Mouse (Mus musculus): ENCODE data around the gene Prm3.

Prm3 gene

DNA sequence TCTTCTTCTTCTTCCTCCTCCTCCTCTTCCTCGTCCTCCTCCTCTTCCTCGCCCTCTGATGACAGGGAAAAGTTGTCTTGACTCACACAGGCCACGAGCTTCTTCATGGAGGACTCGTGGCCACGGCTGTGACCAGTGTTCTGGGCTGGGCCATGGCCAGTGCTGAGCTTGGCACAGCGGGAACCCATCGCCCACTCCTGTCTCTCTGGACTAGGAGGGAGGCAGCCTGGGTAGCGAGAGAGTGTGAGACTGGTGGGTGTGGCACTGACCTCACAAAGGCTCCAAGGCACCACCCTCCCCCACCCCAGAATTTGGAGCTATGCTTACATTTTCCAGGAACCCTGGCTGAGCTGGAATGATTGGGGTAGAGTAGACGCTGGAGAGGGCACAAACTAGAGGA lies at the start of gene Prm3:
TSS of gene Prm3 (minus strand) at position 213 of the 400 bp plus-strand sequence.
- Histone ChIP-seq H3K4me1 (replicated peaks; ENCODE audit: low read depth, low read length) (peaks cover 34% of the 10 kb centered on the region), H3K36me3 (ENCODE audit: insufficient read depth, low read length) (no peaks in the 10 kb centered on the region), H3K4me3 (replicated peaks; ENCODE audit: low read length) (no peak within 1 kb of the TSS), H3K27me3 (ENCODE audit: insufficient read depth, low read length) (peaks cover 56% of the 10 kb centered on the region), H3K9me3 (ENCODE audit: low read length) (no peaks in the 10 kb centered on the region)
- TF ChIP-seq CTCF (conservative IDR thresholded peaks at IDR 0.05; ENCODE audit: low read length), result no peak
- no peak for TF ChIP-seq POU5F1 (IDR thresholded peaks at IDR 0.05; ENCODE audit: borderline replicate concordance, low read length)
- TF ChIP-seq NANOG (IDR thresholded peaks at IDR 0.05; ENCODE audit: borderline replicate concordance, low read length), result no peak

DNA sequence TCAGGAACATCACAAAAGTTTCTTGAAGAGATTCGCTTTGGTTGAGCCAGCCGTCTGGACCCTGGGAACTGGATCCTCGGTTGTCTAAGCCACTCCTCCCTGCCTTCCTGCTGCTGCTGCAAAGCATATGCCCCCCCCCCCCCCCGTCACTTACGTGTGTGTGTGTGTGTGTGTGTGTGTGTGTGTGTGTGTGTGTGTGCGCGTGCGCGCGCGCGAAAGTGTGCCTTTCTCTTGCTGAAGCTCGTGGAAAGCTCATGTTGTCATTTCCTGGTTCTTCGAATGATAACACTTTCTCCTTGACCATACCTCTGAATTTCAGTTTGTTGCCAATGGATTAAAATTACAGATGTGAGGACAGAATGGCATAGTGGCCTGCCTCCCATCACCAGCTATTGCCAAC lies 49.3 kb upstream of the Prm3 start:
- TF ChIP-seq NANOG (IDR thresholded peaks at IDR 0.05; ENCODE audit: borderline replicate concordance, low read length) (no peak), CTCF (conservative IDR thresholded peaks at IDR 0.05; ENCODE audit: low read length) (no peak), POU5F1 (IDR thresholded peaks at IDR 0.05; ENCODE audit: borderline replicate concordance, low read length) (no peak)
- H3K36me3 ChIP-seq (ENCODE audit: insufficient read depth, low read length), result peaks cover 34% of the 10 kb centered on the region
- peaks cover 57% of the 10 kb centered on the region for H3K4me1 ChIP-seq (replicated peaks; ENCODE audit: low read depth, low read length)
- H3K9me3 ChIP-seq (ENCODE audit: low read length), result no peaks in the 10 kb centered on the region
- no peaks in the 10 kb centered on the region for H3K27me3 ChIP-seq (ENCODE audit: insufficient read depth, low read length)
- no peak overlapping the region for H3K4me3 ChIP-seq (replicated peaks; ENCODE audit: low read length)

DNA sequence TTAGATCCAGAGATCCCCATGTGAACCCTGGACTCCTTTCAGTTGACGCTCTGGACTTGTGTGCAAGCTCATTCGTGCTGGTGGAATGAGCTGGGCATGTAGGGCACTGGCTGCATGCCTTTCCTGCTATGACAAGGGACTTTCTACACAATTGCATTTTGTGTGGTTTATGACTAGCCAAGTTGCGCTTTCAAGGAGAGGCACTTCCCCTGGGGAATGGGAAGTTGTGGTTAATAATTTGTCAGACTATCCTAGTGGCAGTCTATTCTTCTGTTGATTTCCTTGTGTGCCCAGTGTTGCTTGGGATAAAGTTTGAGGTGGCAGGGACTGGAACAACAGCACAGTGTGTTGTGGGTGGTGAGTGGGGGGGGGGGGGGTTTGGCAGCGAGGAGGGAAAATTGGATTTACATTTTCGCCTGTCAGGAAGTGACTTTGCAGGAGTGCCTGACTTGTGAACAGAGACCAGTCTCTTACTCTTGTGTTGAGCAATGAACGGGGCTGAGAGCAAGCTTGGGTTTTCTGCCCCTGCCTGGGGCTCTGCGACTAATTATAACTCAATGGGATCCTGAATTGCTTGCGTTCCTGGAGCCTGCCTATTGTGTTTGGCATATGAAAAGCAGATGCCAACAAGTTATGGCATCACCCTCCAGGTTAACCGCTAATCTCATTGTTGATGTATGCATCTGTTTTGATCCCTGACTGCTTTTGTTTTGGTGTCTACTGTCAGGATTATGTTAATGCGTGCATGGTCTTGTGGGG lies 48.0 kb upstream of the Prm3 start:
- H3K27me3 ChIP-seq (ENCODE audit: insufficient read depth, low read length), result no peaks in the 10 kb centered on the region
- TF ChIP-seq CTCF (conservative IDR thresholded peaks at IDR 0.05; ENCODE audit: low read length) (no peak), POU5F1 (IDR thresholded peaks at IDR 0.05; ENCODE audit: borderline replicate concordance, low read length) (no peak), NANOG (IDR thresholded peaks at IDR 0.05; ENCODE audit: borderline replicate concordance, low read length) (no peak)

DNA sequence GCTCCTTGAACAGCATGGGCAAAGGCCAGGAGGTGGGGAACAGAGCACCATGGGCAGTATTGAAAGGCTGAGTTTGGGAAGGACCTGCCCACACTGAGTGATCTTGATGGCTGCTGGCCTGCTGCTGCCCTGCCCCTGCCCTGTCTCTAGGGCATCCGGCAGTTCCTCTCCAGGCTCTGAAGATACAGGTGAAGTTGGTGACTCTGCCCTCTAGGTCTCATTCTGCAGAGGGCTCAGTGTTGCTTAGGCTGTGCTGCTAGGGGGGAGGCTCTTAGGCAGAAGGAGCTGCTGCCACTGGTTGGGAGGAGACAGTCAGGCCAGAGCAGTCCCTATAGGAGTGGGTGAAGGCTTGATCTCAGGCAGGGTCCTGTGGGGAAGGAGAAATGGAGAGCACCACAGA lies 47.2 kb upstream of the Prm3 start:
- no peak overlapping the region for H3K4me3 ChIP-seq (replicated peaks; ENCODE audit: low read length)
- no peaks in the 10 kb centered on the region for H3K9me3 ChIP-seq (ENCODE audit: low read length)
- no peak for TF ChIP-seq POU5F1 (IDR thresholded peaks at IDR 0.05; ENCODE audit: borderline replicate concordance, low read length)
- no peak for TF ChIP-seq CTCF (conservative IDR thresholded peaks at IDR 0.05; ENCODE audit: low read length)
- TF ChIP-seq NANOG (IDR thresholded peaks at IDR 0.05; ENCODE audit: borderline replicate concordance, low read length), result no peak
- H3K4me1 ChIP-seq (replicated peaks; ENCODE audit: low read depth, low read length), result peaks cover 58% of the 10 kb centered on the region
- H3K27me3 ChIP-seq (ENCODE audit: insufficient read depth, low read length), result no peaks in the 10 kb centered on the region
- H3K36me3 ChIP-seq (ENCODE audit: insufficient read depth, low read length), result peaks cover 34% of the 10 kb centered on the region

More for the DNA sequence above, 48.0 kb upstream of the Prm3 start:
- Histone ChIP-seq H3K9me3 (ENCODE audit: low read length) (no peaks in the 10 kb centered on the region), H3K36me3 (ENCODE audit: insufficient read depth, low read length) (peaks cover 34% of the 10 kb centered on the region), H3K4me3 (replicated peaks; ENCODE audit: low read length) (no peak overlapping the region), H3K4me1 (replicated peaks; ENCODE audit: low read depth, low read length) (peaks cover 57% of the 10 kb centered on the region)

DNA sequence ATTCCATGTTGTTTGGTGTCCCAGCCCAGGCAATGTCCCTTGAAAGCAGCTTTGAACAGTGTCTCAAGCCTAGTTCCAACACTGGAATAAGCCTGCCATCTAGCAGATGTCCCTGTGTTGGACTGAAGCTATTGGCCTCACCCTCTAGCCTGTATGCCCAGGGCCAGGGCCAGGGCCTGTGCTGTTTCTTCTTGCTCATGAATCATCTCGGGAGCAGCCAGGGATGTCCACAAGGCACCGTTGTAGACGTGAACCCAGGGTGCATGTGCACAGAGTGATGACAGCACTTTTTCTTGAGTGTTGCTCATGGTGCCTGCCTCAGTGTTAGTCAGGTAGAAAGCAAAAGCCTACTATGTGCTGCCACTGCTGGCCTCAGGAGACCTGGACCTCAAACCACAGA lies 46.5 kb upstream of the Prm3 start:
- no peaks in the 10 kb centered on the region for H3K9me3 ChIP-seq (ENCODE audit: low read length)

DNA sequence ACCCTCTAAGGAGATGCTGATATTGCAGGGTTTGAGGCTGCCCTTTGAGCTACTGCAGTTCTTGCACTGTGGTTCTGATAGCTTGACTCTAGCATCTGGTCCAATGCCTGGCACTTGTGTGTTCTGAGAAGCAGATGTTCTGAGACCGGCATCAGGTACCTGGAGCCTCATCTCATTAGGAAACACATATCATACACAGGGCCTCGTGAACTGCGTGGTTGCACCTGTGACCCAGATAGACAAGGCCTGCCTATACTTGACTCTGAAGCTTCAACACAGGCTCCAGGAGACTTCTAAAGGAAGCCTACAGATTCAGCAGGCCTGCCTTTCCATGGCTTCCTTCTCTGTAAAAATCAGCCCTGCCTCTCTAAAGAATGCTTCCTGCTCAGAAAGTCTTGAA lies 45.7 kb upstream of the Prm3 start:
- H3K36me3 ChIP-seq (ENCODE audit: insufficient read depth, low read length), result peaks cover 34% of the 10 kb centered on the region
- no peaks in the 10 kb centered on the region for H3K9me3 ChIP-seq (ENCODE audit: low read length)
- H3K4me1 ChIP-seq (replicated peaks; ENCODE audit: low read depth, low read length), result peaks cover 59% of the 10 kb centered on the region
- H3K27me3 ChIP-seq (ENCODE audit: insufficient read depth, low read length), result no peaks in the 10 kb centered on the region
- H3K4me3 ChIP-seq (replicated peaks; ENCODE audit: low read length), result no peak overlapping the region
- no peak for TF ChIP-seq NANOG (IDR thresholded peaks at IDR 0.05; ENCODE audit: borderline replicate concordance, low read length)
- no peak for TF ChIP-seq CTCF (conservative IDR thresholded peaks at IDR 0.05; ENCODE audit: low read length)
- no peak for TF ChIP-seq POU5F1 (IDR thresholded peaks at IDR 0.05; ENCODE audit: borderline replicate concordance, low read length)

More for the DNA sequence above, 46.5 kb upstream of the Prm3 start:
- peaks cover 34% of the 10 kb centered on the region for H3K36me3 ChIP-seq (ENCODE audit: insufficient read depth, low read length)
- H3K4me3 ChIP-seq (replicated peaks; ENCODE audit: low read length), result no peak overlapping the region
- no peak for TF ChIP-seq CTCF (conservative IDR thresholded peaks at IDR 0.05; ENCODE audit: low read length)
- TF ChIP-seq NANOG (IDR thresholded peaks at IDR 0.05; ENCODE audit: borderline replicate concordance, low read length), result no peak
- TF ChIP-seq POU5F1 (IDR thresholded peaks at IDR 0.05; ENCODE audit: borderline replicate concordance, low read length), result no peak
- H3K27me3 ChIP-seq (ENCODE audit: insufficient read depth, low read length), result no peaks in the 10 kb centered on the region
- peaks cover 60% of the 10 kb centered on the region for H3K4me1 ChIP-seq (replicated peaks; ENCODE audit: low read depth, low read length)

DNA sequence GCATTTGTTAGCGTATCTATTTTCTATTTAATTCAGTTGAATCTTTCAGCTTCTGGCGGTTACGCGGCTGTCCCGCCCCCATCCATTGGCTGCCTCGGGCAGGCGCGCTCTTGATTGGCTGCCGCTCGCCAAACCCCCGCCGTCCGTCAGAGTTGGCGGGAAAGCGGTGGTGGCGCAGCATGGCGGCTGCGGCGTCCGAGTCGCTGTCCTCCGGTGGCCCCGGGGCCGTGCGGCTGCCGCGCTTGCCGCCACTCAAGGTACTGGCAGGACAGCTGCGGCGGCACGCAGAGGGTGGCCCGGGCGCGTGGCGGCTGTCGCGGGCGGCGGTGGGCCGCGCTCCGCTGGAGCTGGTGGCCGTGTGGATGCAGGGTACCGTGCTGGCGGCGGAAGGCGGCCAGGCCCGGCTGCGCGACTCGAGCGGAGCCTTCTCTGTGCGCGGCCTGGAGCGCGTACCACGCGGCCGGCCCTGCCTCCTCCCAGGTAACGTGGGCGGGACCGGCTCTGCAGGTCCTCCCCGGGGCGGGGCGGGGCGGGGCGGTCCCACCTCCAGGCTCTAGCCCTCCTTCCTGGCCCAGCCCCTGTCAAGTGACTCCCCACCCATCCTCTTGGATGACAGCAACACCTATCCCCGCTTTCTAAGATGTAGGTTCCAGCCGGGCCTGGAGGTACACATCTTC lies 44.3 kb upstream of the Prm3 start, which contains the start of gene Rmi2:
TSS of gene Rmi2 (plus strand) at position 149 of the 677 bp plus-strand sequence.
- H3K9me3 ChIP-seq (ENCODE audit: low read length), result no peaks in the 10 kb centered on the region
- TF ChIP-seq POU5F1 (IDR thresholded peaks at IDR 0.05; ENCODE audit: borderline replicate concordance, low read length), result no peak
- TF ChIP-seq CTCF (conservative IDR thresholded peaks at IDR 0.05; ENCODE audit: low read length), result no peak
- no peak for TF ChIP-seq NANOG (IDR thresholded peaks at IDR 0.05; ENCODE audit: borderline replicate concordance, low read length)
- H3K36me3 ChIP-seq (ENCODE audit: insufficient read depth, low read length), result peaks cover 29% of the 10 kb centered on the region
- peak within 1 kb of the TSS; percentile 88 for H3K4me3 ChIP-seq (replicated peaks; ENCODE audit: low read length)
- H3K4me1 ChIP-seq (replicated peaks; ENCODE audit: low read depth, low read length), result peaks cover 52% of the 10 kb centered on the region
- 0 out of 2 replicates have a peak, but pooled peaks cover 2% of the 10 kb centered on the region for H3K27me3 ChIP-seq (ENCODE audit: insufficient read depth, low read length)

DNA sequence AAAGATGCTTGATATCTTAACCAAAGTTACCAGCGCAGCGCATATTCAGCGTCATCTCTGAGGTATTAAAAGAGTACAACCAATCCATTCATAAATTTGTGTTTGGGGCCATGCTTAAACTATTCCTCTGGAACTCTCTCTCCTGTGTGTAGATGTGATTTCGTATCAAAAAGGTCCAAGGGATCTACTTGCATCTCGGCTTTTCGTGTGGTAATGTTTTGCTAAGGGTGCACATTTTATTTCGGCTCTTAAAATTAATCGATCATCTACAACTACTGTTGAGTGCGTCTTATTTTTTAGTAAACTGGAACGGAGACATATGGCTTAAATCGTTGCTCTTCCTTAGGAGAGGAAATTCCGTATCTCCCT lies 43.8 kb upstream of the Prm3 start:
- H3K36me3 ChIP-seq (ENCODE audit: insufficient read depth, low read length), result peaks cover 24% of the 10 kb centered on the region
- H3K4me3 ChIP-seq (replicated peaks; ENCODE audit: low read length), result peak overlapping the region; percentile 88
- TF ChIP-seq CTCF (conservative IDR thresholded peaks at IDR 0.05; ENCODE audit: low read length), result no peak
- no peak for TF ChIP-seq POU5F1 (IDR thresholded peaks at IDR 0.05; ENCODE audit: borderline replicate concordance, low read length)
- TF ChIP-seq NANOG (IDR thresholded peaks at IDR 0.05; ENCODE audit: borderline replicate concordance, low read length), result no peak
- peaks cover 47% of the 10 kb centered on the region for H3K4me1 ChIP-seq (replicated peaks; ENCODE audit: low read depth, low read length)
- H3K27me3 ChIP-seq (ENCODE audit: insufficient read depth, low read length), result 0 out of 2 replicates have a peak, but pooled peaks cover 2% of the 10 kb centered on the region
- no peaks in the 10 kb centered on the region for H3K9me3 ChIP-seq (ENCODE audit: low read length)

All from E14TG2a.4 (cell line).